Mouse (Mus musculus): Measurements from ENCODE around the gene Npvf. TPM values are rescaled to one million over a fixed set of nuclear protein-coding genes. Genes with fewer than 3 reads are reported as not detected.
"Not testable (repeated sequence)": the region's sequence is repeated elsewhere in the genome, so short reads cannot be mapped to it uniquely, and the experiment has no call there.

Npvf gene
- total RNA-seq, 2 experiments from 2014 or later, result not detected

DNA sequence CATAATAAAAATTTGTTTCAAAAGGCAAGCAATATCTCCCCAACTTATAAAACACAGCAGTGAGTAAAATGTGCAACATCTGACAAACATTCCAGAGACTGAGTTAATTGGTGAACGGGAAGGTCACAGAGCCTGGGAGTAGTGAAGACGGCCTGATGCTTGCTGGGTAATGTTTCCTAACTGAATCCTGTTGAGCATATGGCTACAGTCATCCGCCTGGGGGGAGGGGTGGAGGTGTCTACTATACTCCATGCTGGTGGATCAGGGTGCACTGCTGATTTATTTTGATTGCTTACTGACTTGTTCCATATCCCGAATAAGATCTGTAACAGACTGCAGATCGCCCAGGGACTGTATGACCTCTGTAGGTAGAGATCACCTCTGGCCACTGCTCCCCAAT, 12.3 kb downstream of the Npvf start:
- intact Hi-C loops (cut with DNase I), result no loop called here
- DNase-seq (ENCODE audit: low spot score), result no peak

- no peak for DNase-seq (ENCODE audit: low spot score)
- intact Hi-C loops (cut with DNase I), result no loop called here
Observed at GRCm38 (mm10) chr6:50640377-50640776, 13.9 kb downstream of the Npvf start.

- intact Hi-C loops (cut with DNase I), result no loop called here
- DNase-seq (ENCODE audit: low spot score), result no peak
Observed at GRCm38 (mm10) chr6:50639656-50640055, 14.6 kb downstream of the Npvf start.

DNA sequence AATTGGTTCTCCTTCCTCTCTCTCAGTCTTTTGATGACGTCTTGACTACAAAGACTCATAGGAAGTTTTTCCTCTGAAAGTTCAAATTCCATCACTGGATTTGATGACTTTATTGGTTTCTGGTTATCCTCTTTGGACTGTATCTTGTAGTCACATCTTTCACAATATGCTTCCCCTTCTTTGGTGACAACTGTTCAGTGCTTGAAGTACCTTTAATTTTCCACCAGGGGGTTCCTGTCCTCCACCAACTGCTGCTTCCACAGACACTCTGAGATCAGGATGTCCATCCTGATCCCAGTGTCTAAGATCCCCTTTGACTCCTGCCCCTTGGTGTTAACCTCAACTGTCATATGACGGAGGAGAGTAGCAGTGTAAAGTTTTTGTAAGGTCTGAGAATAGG, 28.1 kb downstream of the Npvf start:
- intact Hi-C loops (cut with DNase I); DNase-seq (ENCODE audit: low spot score): not testable (repeated sequence)

DNA sequence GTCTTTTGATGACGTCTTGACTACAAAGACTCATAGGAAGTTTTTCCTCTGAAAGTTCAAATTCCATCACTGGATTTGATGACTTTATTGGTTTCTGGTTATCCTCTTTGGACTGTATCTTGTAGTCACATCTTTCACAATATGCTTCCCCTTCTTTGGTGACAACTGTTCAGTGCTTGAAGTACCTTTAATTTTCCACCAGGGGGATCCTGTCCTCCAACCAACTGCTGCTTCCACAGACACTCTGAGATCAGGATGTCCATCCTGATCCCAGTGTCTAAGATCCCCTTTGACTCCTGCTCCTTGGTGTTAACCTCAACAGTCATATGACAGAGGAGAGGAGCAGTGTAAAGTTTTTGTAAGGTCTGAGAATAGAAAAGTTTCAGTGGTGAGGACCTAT, 36.0 kb downstream of the Npvf start:
- DNase-seq (ENCODE audit: low spot score); intact Hi-C loops (cut with DNase I): not testable (repeated sequence)

DNA sequence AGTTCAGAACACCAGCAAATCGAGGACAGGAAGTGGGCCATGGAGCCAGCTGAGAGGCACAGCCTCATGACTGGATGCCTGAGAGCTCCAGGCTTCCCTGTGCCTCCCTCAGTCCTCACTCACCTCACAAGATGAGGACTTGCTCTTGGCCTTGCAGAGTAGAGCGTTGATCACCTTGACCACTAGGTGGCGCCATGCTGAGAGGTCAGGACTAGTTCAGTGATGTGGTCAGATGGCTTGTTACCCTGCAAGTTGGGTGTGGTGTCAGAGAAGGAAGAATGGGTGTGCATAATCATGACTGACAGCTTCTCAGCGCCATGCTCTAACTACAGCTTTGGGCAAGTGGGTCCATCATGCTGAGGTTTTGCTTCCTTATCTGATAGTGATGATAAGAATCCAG, 52.6 kb downstream of the Npvf start:
- intact Hi-C loops (cut with DNase I), result no loop called here
- no peak for DNase-seq (ENCODE audit: low spot score)

Other genes starting within 250 kb of the Npvf start
- gene Osbpl3, start 198.2 kb downstream of the Npvf start, total RNA-seq (2021), result 10 to 100 TPM; 26.1 to 33.5 TPM
- 100 to 1,000 TPM; 173 to 198 TPM for gene Cycs, start 87.9 kb downstream of the Npvf start, total RNA-seq (2021)
- under 1 TPM; 0.28 to 0.36 TPM for gene 4921507P07Rik, start 57.8 kb downstream of the Npvf start, total RNA-seq (2021)